In genomic region chr16:37994647-37995046, GRCm38 (mm10) we compare ENCODE assay signal across 8 mouse cellular contexts.
DNase-seq lines count a peak whose midpoint lies in the region; ATAC-seq lines count a peak whose summit lies in the region.

No protein-coding gene starts in this region.

- WGBS in midbrain, embryonic 11.5 days = 18% methylated on average over 12 of the region's 12 CpGs

- peak; percentile 40 for ATAC-seq in midbrain, embryonic 11.5 days (ENCODE audit: low FRiP score)

- intact Hi-C loops in gastrocnemius, postnatal 14 days (cut with DNase I; ENCODE audit: low total_unique reads) = loop anchor here (5.0 kb wide), 1 partner anchor 203 kb away; no protein-coding TSS in a partner anchor
- intact Hi-C loops in left cerebral cortex, postnatal 4 days (cut with DNase I) = loop anchor here (5.0 kb wide), 1 partner anchor 93 kb away; the partner anchor contains the start of gene Gsk3b

- H3K9me3 ChIP-seq in midbrain, embryonic 11.5 days (ENCODE audit: control insufficient read depth, low read length) = no peaks in the 10 kb centered on the region

- no peak overlapping the region for H3K9ac ChIP-seq in midbrain, embryonic 11.5 days (ENCODE audit: low read length)

- H3K27ac ChIP-seq in midbrain, embryonic 11.5 days (ENCODE audit: low read depth, low read length) = no peak overlapping the region

- no peaks in the 10 kb centered on the region for H3K36me3 ChIP-seq in midbrain, embryonic 11.5 days (ENCODE audit: control insufficient read depth, insufficient read depth, low read length)
- H3K36me3 ChIP-seq in splenic B cell, adult 2 months (ENCODE audit: control insufficient read depth, insufficient read depth, low read length, poor library complexity, severe bottlenecking) = no peaks in the 10 kb centered on the region

- H3K4me3 ChIP-seq in midbrain, embryonic 11.5 days (ENCODE audit: low read depth, low read length) = no peak overlapping the region

- H3K4me1 ChIP-seq in midbrain, embryonic 11.5 days (ENCODE audit: control insufficient read depth, insufficient read depth, low read length) = peaks cover 18% of the 10 kb centered on the region

- peak; percentile 57 to 65 for DNase-seq in left cerebral cortex, adult 18-20 months (ENCODE audit: low spot score in 2 of 2)
- DNase-seq in left cerebral cortex, adult 11 months (ENCODE audit: low spot score) = no peak
- DNase-seq in cerebellum, adult 9-10 months = peak; percentile 84
- DNase-seq in gastrocnemius, postnatal 14 days = peak; percentile 67
- peak; percentile 63 for DNase-seq in induced T-regulatory cell, adult 2 months (ENCODE audit: low read depth)
- peak; percentile 78 for DNase-seq in left cerebral cortex, postnatal 4 days
- peak; percentile 91 for DNase-seq in midbrain, embryonic 11.5 days (ENCODE audit: low spot score, missing footprints)
- peak; percentile 59 for DNase-seq in splenic B cell, adult 2 months (ENCODE audit: low read depth, low spot score)

- no peaks in the 10 kb centered on the region for H3K27me3 ChIP-seq in midbrain, embryonic 11.5 days (ENCODE audit: control insufficient read depth, insufficient read depth, low read length)
- H3K27me3 ChIP-seq in splenic B cell, adult 2 months (ENCODE audit: control insufficient read depth, insufficient read depth, low read length, poor library complexity, severe bottlenecking) = no peaks in the 10 kb centered on the region

- peak overlapping the region; percentile 3; the same call in 1 of the 2 replicates for H3K4me2 ChIP-seq in midbrain, embryonic 11.5 days
